Mouse (Mus musculus) induced T-regulatory cell, adult 2 months (primary cell): Measurements from ENCODE around the gene Lexm.

ENCODE experiments used
- DNase-seq: peaks from one replicate; pipeline ENCODE4 v3.0.0-alpha.2; 2012; ENCODE audit warnings: low read depth

Gene Lexm

DNA sequence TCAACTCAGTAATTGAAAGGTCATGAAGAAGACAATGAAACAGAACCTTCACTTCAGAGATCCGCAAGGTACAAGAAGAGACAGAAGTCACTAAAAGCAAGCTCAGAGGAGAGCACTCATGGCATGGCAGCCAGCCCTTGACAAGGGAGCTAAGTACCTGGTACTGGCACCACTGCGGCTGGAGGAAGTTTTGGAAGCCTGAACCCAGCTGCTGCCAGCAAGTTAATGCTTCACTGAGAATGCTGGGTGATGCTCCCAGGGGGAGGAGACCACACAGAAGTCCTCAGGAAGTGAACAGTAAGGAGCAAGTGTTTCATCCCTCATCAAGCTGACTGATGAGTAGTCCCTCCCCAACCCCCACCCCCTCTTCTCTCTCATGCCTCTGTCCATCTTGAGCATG, 74.8 kb downstream of the Lexm start:
- no peak for DNase-seq

DNA sequence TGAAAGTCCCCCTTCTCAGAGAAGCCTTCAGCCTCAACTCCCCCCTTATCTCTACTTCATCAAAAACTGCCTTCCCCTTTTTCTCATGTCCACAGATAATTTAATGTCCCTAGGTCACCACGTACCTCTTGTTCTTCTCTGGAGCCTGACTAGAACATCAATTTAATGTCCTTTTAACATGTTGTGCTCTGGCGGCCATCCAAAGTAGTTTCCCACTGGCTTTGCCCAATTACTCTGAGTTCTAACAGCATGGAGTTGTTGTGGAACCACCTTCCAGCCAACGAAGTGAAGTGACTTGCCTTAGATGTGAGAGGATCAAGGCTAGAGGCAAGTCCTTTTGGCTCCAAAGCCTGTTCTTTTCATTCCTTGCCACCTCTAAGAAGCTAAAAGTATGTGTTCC, 75.5 kb downstream of the Lexm start:
- DNase-seq, result no peak
